Mouse (Mus musculus) kidney, adult 2 months (tissue): Measurements from ENCODE around the gene Arid4a.

Experiments
- CTCF ChIP-seq: fragments of 200-500 bp; conservative IDR thresholded peaks from 2 replicates; pipeline ENCODE4 v1.5.1; 2011; ENCODE audit warnings: low read depth, mild to moderate bottlenecking, control low read depth, low read length, moderate library complexity, mixed read lengths; ENCODE audit not compliant: insufficient read depth, insufficient read length
- POLR2A ChIP-seq: fragments of 200-500 bp; IDR thresholded peaks from one replicate; pipeline ENCODE4 v1.6.1; 2011; ENCODE audit warnings: low read depth, low read length, control low read depth

GRCm38 (mm10) chr12:71048561-71048960 lies 32.8 kb downstream of the Arid4a start:
- TF ChIP-seq CTCF (no peak), POLR2A (no peak)
